Mouse (Mus musculus) heart, embryonic 14.5 days (tissue): Measurements from ENCODE around the gene 4833439L19Rik. TPM values are rescaled to one million over a fixed set of nuclear protein-coding genes. Genes with fewer than 3 reads are reported as not detected.

Experiments used
- ATAC-seq: fragments of 200-750 bp; cut with Nextera tagmentation; 2 replicates; pipeline ENCODE4 v1.8.0; 2017; ENCODE audit warnings: low read depth, moderate TSS enrichment; ENCODE audit not compliant: insufficient number of reproducible peaks, insufficient read depth, low FRiP score
- H3K27ac ChIP-seq, 2 experiments: fragments of 200-500 bp in 1 of 2; fragments of 300-500 bp in 1 of 2; sonication (generic) in 1 of 2; replicated peaks in 1 of 2; 2 replicates each; pipeline ENCODE4 v1.5.1; 2012 to 2014; ENCODE audit warnings: low read depth in 2 of 2, low read length in 2 of 2, control low read depth in 1 of 2, mild to moderate bottlenecking in 1 of 2, mixed read lengths in 1 of 2; ENCODE audit not compliant: control insufficient read depth in 1 of 2, insufficient read depth in 1 of 2
- H3K27me3 ChIP-seq: fragments of 300-500 bp; sonication (generic); 2 replicates; pipeline ENCODE4 v1.6.1; 2014; ENCODE audit warnings: mild to moderate bottlenecking, low read length, control low read depth; ENCODE audit not compliant: control insufficient read depth, insufficient read depth
- H3K36me3 ChIP-seq: fragments of 300-500 bp; sonication (generic); 2 replicates; pipeline ENCODE4 v1.6.1; 2014; ENCODE audit warnings: mild to moderate bottlenecking, control low read depth, low read length, mixed read lengths; ENCODE audit not compliant: control insufficient read depth, insufficient read depth
- H3K4me1 ChIP-seq, 2 experiments: fragments of 200-500 bp in 1 of 2; fragments of 300-500 bp in 1 of 2; sonication (generic) in 1 of 2; 2 replicates each; pipeline ENCODE4 v1.6.1; 2012 to 2014; ENCODE audit warnings: low read length in 2 of 2, control low read depth in 1 of 2, mixed read lengths in 1 of 2; ENCODE audit not compliant: control insufficient read depth in 2 of 2, insufficient read depth in 2 of 2
- H3K4me2 ChIP-seq: fragments of 300-500 bp; sonication (generic); 2 replicates; pipeline ENCODE4 v1.6.1; 2014; ENCODE audit warnings: mild to moderate bottlenecking, low read length
- H3K4me3 ChIP-seq, 2 experiments: fragments of 200-500 bp in 1 of 2; fragments of 300-500 bp in 1 of 2; sonication (generic) in 1 of 2; 2 replicates each; pipeline ENCODE4 v1.5.1; 2012 to 2014; ENCODE audit warnings: low read length in 2 of 2, mild to moderate bottlenecking in 2 of 2, control low read depth in 1 of 2, low read depth in 1 of 2, moderate library complexity in 1 of 2; ENCODE audit not compliant: control insufficient read depth in 1 of 2, insufficient read depth in 1 of 2
- H3K9ac ChIP-seq: fragments of 300-500 bp; sonication (generic); 2 replicates; pipeline ENCODE4 v1.6.1; 2014; ENCODE audit warnings: mild to moderate bottlenecking, low read length
- H3K9me3 ChIP-seq: fragments of 300-500 bp; sonication (generic); 2 replicates; pipeline ENCODE4 v1.6.1; 2016; ENCODE audit warnings: low read length, control low read depth; ENCODE audit not compliant: control insufficient read depth
- WGBS: fragments of 180-500 bp; shearing (Covaris S2); extraction: QIAGEN DNeasy Blood & Tissue Kit; methylation state at CpG from one replicate; pipeline ENCODE4 v1.1.7; 2014; 5-methylcytosine and 5-hydroxymethylcytosine counted together
- polyA plus RNA-seq: library from polyadenylated mRNA; unstranded; fragments of >200 nt; fragmentation: Nextera tagmentation; extraction: Ambion mirVana; gene quantifications from 2 replicates; pipeline ENCODE4 v1.2.1, GENCODE M21; 2014

4833439L19Rik gene
- polyA plus RNA-seq, 1 experiment from 2014 or later, result 123 TPM

GRCm38 (mm10) chr13:54520221-54520620, 45.0 kb downstream of the 4833439L19Rik start:
- no peak overlapping the region for H3K4me2 ChIP-seq

DNA sequence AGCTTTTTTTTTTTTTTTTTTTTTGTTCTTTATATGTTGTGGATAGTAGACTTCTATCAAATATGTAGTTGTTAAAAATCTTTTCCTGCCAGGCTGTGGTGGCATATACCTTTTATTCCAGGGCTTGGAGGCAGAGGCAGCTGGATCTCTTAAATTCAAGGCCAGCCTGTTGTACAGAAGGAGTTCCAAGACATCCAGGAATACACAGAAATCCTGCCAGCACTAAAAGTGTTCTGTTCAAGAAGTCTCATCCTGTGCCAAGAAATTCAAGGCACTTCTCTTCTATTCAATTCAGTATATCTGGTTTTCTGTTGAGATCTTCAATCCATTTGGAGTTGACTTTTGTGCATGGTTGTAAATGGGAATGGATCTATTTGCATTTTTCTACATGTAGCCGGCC, 59.3 kb downstream of the 4833439L19Rik start:
- no peak for ATAC-seq
- Histone ChIP-seq H3K4me2 (no peak overlapping the region), H3K9ac (no peak overlapping the region), H3K27ac (no peak overlapping the region), H3K9me3 (no peaks in the 10 kb centered on the region), H3K4me3 (no peak overlapping the region), H3K27me3 (no peaks in the 10 kb centered on the region), H3K36me3 (no peaks in the 10 kb centered on the region), H3K4me1 (peaks cover 2 to 12% of the 10 kb centered on the region in 2 experiments; a peak in 3 of 4 replicates)
- WGBS, result 84% methylated on average over 1 of the region's 1 CpGs

More at GRCm38 (mm10) chr13:54520221-54520620, 45.0 kb downstream of the 4833439L19Rik start:
- H3K27me3 ChIP-seq, result no peaks in the 10 kb centered on the region
- peaks cover 12% of the 10 kb centered on the region for H3K36me3 ChIP-seq
- ATAC-seq, result no peak
- peaks cover 6% of the 10 kb centered on the region for H3K9me3 ChIP-seq
- WGBS, result 87% methylated on average over 4 of the region's 4 CpGs
- no peak overlapping the region for H3K4me3 ChIP-seq
- no peak overlapping the region for H3K27ac ChIP-seq
- no peak overlapping the region for H3K9ac ChIP-seq
- H3K4me1 ChIP-seq, result no peaks in the 10 kb centered on the region

DNA sequence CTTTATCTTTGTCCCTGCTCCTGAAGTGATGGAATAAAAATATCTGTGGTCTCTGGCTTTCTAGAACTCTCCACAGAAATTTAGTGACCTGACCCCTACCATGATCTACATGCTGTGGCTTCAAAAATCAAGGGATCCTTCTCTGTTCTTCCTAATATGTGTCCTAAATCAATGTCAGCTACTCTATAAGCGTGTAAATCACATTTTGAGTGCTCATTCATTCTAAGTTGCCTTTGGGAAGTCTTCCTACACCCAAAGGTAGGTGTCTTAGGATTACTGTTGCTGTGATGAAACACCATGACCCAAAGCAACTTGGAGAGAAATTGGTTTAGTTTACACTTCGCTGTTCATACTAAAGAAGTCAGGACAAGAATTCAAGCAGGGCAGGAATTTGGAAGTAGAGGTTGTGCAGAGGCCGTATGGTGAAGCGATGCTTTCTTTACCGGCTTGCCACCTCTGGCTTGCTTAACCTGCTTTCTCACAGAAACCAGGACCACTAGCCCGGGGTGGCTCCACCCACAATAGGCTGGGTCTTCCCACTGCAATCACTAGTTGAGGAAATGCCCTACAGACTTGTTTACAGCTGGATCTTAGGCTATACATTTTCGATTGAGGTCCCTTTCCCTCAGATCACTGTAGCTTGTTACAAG, 60.5 kb downstream of the 4833439L19Rik start:
- Histone ChIP-seq H3K27me3 (no peaks in the 10 kb centered on the region), H3K9ac (peak overlapping the region; percentile 80), H3K4me1 (peaks cover 2 to 12% of the 10 kb centered on the region in 2 experiments; a peak in 3 of 4 replicates), H3K27ac (no peak overlapping the region), H3K4me3 (peak overlapping the region; percentile 67 to 71), H3K4me2 (peak overlapping the region; percentile 97), H3K9me3 (no peaks in the 10 kb centered on the region), H3K36me3 (no peaks in the 10 kb centered on the region)
- WGBS, result 46% methylated on average over 7 of the region's 7 CpGs
- ATAC-seq, result no peak

- H3K9ac ChIP-seq, result peak within 1 kb of the TSS; percentile 80
- no peaks in the 10 kb centered on the region for H3K9me3 ChIP-seq
- peak within 1 kb of the TSS; percentile 67 to 71 for H3K4me3 ChIP-seq
- H3K27ac ChIP-seq, result peak within 1 kb of the TSS; percentile 6 to 50; a peak in 3 of 4 replicates
- H3K4me1 ChIP-seq, result peaks cover 2 to 12% of the 10 kb centered on the region in 2 experiments; a peak in 3 of 4 replicates
- peak; percentile 92 for ATAC-seq
- no peaks in the 10 kb centered on the region for H3K36me3 ChIP-seq
- H3K27me3 ChIP-seq, result no peaks in the 10 kb centered on the region
- peak within 1 kb of the TSS; percentile 97 for H3K4me2 ChIP-seq
- WGBS, result under 1% methylated on average over 100 of the region's 105 CpGs
Observed at GRCm38 (mm10) chr13:54503604-54504521, 61.4 kb downstream of the 4833439L19Rik start, which contains the start of gene Simc1. TSS of gene Simc1 (plus strand) at chr13:54503779.

- Histone ChIP-seq H3K9ac (peak overlapping the region; percentile 80), H3K36me3 (no peaks in the 10 kb centered on the region), H3K4me3 (peak overlapping the region; percentile 67 to 71), H3K9me3 (no peaks in the 10 kb centered on the region), H3K27ac (no peak overlapping the region), H3K4me1 (peaks cover 2 to 12% of the 10 kb centered on the region in 2 experiments; a peak in 3 of 4 replicates), H3K27me3 (no peaks in the 10 kb centered on the region), H3K4me2 (peak overlapping the region; percentile 97)
- ATAC-seq, result no peak
- 3% methylated on average over 14 of the region's 14 CpGs for WGBS
Observed at GRCm38 (mm10) chr13:54503278-54503603, 62.0 kb downstream of the 4833439L19Rik start.

GRCm38 (mm10) chr13:54501957-54502690, 63.1 kb downstream of the 4833439L19Rik start:
- Histone ChIP-seq H3K4me2 (no peak overlapping the region), H3K9me3 (no peaks in the 10 kb centered on the region), H3K4me3 (no peak overlapping the region), H3K4me1 (peaks cover 2 to 12% of the 10 kb centered on the region in 2 experiments; a peak in 3 of 4 replicates), H3K27me3 (no peaks in the 10 kb centered on the region), H3K9ac (no peak overlapping the region), H3K36me3 (no peaks in the 10 kb centered on the region), H3K27ac (no peak overlapping the region)
- 53% methylated on average over 3 of the region's 3 CpGs for WGBS
- no peak for ATAC-seq

DNA sequence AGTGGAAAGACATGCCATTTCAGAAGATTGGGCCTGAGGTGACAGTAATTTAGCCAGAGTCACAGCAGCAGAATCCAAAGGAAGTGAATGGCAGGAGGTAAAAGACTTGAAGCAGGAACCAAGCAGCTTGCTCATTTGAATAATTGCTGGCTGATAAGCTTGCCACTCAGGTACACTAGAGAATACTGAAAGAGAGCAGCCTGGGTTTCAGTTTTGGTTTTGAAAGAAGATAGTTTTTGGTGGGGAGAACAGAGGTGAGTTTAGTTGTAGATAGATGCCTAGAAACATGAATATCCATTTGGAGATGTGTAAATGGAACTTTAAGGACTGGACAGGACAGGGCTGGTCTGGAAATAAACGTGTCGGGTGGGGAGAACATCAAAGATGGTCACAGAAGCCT, 63.9 kb downstream of the 4833439L19Rik start:
- ATAC-seq, result no peak
- Histone ChIP-seq H3K36me3 (no peaks in the 10 kb centered on the region), H3K27me3 (no peaks in the 10 kb centered on the region), H3K4me3 (no peak overlapping the region), H3K9me3 (no peaks in the 10 kb centered on the region), H3K4me2 (no peak overlapping the region), H3K4me1 (peaks cover 2 to 12% of the 10 kb centered on the region in 2 experiments; a peak in 3 of 4 replicates), H3K9ac (no peak overlapping the region), H3K27ac (no peak overlapping the region)
- 66% methylated on average over 2 of the region's 2 CpGs for WGBS
